Mouse (Mus musculus): ENCODE measurements around the gene Mapk14. TPM values are rescaled to one million over a fixed set of nuclear protein-coding genes. Genes with fewer than 3 reads are reported as not detected.

Mapk14 gene
- 22.0 and 31.1 TPM in 2 replicates for polyA plus RNA-seq (2015; fragmentation: Nextera tagmentation; extraction: Ambion mirVana)

DNA sequence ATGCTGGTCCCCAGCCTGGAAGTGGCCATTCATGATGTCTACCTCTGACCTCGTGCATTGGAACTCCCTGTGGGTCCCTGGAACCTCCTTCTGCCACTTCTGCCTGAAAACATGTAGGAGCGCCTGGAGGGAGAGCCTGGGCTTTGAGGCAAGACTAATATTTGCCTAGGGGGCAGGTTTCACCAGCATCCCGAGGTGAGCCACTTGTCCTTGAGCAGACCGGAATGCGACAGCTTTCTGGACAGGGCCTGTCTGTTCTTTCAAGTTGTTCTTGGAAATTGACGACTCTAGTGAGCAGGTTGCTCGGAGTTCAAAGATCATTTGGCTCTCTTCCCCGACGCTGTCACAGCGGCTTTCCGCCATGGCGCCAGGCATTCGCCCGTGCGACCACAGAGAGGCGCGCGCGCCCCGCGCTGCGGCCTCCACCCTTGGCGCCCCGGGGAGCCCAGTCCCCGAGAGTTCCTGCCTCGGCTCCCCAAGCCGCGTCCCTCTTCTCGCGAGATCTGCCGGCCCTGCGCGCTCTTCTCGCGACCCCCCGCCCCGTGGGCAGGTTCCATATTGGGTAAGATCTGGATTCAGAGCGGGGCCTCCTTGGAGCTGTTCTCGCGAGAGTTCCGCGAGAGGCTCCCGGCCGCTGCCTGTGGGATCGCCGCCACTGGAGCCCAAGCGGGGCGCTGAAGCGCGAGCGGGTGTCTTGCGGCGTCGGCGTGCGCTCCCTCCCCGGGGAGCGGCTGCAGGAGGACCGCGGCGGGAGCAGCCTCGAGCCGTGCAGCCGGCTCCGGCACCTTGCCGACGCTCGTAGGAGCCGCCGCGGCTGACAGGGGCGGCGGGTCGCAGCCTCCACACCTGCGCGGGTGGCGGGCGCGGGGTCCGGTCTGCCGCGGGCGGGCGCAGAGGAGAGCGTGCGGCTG is at the start of gene Mapk14:
TSS of gene Mapk14 (plus strand) at position 554 of the 911 bp plus-strand sequence.
- under 1% methylated on average over 79 of the region's 86 CpGs for WGBS
- H3K9me3 ChIP-seq (replicated peaks), result no peaks in the 10 kb centered on the region
- 0 out of 2 replicates have a peak, but pooled peaks cover 8% of the 10 kb centered on the region for H3K27me3 ChIP-seq
- peak within 1 kb of the TSS; percentile 96 for H3K4me3 ChIP-seq
- peak within 1 kb of the TSS; percentile 75 for H3K4me2 ChIP-seq
- peak within 1 kb of the TSS; percentile 98 for H3K9ac ChIP-seq
- ATAC-seq (replicated peaks; ENCODE audit: insufficient number of reproducible peaks, insufficient read depth, low FRiP score, low read depth), result peak; percentile 89
- no peaks in the 10 kb centered on the region for H3K36me3 ChIP-seq
- peaks cover 30% of the 10 kb centered on the region for H3K4me1 ChIP-seq (replicated peaks)
- peak within 1 kb of the TSS; percentile 98 for H3K27ac ChIP-seq

DNA sequence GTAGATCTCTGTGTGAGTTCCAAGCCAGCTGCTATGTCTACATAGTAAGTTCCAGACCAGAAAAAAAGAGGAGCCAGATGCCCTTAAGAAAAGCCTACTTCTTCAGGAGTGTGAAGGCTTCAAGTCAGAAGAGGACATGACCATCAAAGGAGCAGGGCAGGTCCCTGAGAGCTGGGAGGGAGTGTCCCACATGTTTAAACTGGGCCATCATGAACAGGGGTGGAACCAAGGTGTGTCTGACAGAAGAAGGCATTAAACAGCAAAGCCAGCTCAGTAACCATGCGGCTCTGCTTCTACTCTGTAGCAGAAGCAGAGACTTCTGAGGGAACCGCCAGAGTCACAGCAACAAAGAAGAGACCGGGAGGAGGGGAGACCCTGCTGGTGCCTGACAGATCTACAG is 47.4 kb upstream of the Mapk14 start:
- no peak overlapping the region for H3K4me2 ChIP-seq
- H3K4me1 ChIP-seq (replicated peaks), result no peaks in the 10 kb centered on the region
- H3K27me3 ChIP-seq, result peaks cover 3% of the 10 kb centered on the region; the same call in 1 of the 2 replicates
- H3K9me3 ChIP-seq (replicated peaks), result no peaks in the 10 kb centered on the region
- H3K4me3 ChIP-seq, result no peak overlapping the region
- H3K9ac ChIP-seq, result no peak overlapping the region
- no peaks in the 10 kb centered on the region for H3K36me3 ChIP-seq
- ATAC-seq (replicated peaks; ENCODE audit: insufficient number of reproducible peaks, insufficient read depth, low FRiP score, low read depth), result no peak
- H3K27ac ChIP-seq, result no peak overlapping the region
- WGBS, result 31% methylated on average over 3 of the region's 3 CpGs

DNA sequence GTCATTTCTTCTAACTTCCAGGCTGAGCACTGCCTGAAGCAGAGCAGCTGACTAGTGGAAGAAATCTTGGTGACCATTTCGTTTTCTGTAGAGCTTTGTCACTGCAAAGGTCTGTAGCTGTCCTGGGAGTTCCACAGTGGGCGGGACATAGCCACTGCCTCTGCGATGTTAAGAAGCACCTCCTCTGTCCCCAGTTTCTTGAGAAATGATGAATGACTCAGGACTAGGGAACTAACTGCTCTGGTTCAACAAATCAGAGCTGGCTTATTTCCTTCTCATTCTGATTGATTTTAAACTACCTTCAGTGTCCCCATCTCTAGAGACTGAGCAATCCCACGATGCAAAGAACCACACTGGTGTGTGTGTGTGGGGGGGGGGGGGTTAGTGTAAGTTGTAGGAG is 47.0 kb upstream of the Mapk14 start:
- H3K27ac ChIP-seq, result no peak overlapping the region
- no peak overlapping the region for H3K4me2 ChIP-seq
- 47% methylated on average over 4 of the region's 4 CpGs for WGBS
- H3K9me3 ChIP-seq (replicated peaks), result no peaks in the 10 kb centered on the region
- no peak for ATAC-seq (replicated peaks; ENCODE audit: insufficient number of reproducible peaks, insufficient read depth, low FRiP score, low read depth)
- H3K4me3 ChIP-seq, result no peak overlapping the region
- H3K36me3 ChIP-seq, result no peaks in the 10 kb centered on the region
- no peak overlapping the region for H3K9ac ChIP-seq
- no peaks in the 10 kb centered on the region for H3K4me1 ChIP-seq (replicated peaks)
- H3K27me3 ChIP-seq, result peaks cover 3% of the 10 kb centered on the region; the same call in 1 of the 2 replicates

DNA sequence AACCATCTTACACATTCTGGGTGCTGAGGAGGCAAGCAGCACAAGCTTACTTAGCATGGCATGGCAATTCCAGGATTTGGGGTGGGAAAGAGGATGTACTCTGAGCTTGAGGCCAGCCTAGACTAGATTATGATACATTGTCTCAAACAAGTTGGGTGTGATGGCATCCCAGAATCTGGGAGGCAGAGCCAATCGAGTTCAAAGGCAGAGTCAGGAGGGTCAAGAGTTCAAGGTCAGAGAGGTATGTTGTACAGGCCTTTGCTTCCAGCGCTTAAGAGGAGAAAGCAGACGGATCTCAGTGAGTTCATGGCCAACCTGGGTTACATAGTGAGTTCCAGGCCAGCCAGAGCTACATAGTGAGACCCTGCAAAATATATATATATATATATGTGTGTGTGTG is 44.9 kb upstream of the Mapk14 start:
- WGBS, result 50% methylated on average over 3 of the region's 3 CpGs
- Histone ChIP-seq H3K4me2 (no peak overlapping the region), H3K27ac (no peak overlapping the region), H3K4me1 (replicated peaks) (no peaks in the 10 kb centered on the region), H3K4me3 (no peak overlapping the region), H3K9me3 (replicated peaks) (no peaks in the 10 kb centered on the region), H3K27me3 (peaks cover 3% of the 10 kb centered on the region; the same call in 1 of the 2 replicates), H3K9ac (no peak overlapping the region), H3K36me3 (no peaks in the 10 kb centered on the region)
- ATAC-seq (replicated peaks; ENCODE audit: insufficient number of reproducible peaks, insufficient read depth, low FRiP score, low read depth), result no peak

DNA sequence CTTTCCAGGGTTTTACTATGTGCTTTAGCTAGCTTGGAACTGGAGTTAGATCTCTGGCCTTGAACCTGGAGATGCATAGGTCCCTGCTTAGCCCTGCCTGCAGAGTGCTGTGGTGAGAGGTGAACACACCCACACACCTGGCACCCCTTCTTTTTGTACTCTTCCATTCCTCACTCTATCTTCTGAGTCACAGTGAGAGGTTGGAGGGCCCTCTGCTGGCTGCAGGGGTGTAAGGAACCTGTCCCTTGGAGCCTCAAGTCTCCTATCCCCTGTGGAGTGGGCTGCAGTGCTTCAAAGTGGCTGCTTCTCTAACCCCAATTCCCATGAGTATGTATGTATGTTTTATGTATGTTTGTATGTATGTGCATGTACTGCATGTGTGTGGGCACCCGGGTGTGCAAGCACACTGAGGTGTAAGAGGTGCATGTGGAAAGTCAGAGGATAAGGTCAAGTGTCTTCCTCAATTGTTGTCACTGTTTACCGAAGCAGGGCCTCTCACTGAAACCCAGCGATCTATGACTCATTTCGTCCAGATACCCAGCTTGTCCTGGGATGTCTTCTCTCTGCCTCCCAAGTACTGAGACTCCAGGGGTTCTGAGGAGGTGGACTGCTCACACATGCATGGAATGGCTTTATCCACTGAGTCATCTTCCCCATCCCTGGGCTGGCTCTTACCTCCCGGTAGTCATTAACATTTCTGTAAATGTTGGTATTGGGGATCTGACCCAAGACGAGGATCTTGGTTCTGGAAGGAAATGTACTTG is 42.3 kb upstream of the Mapk14 start:
- ATAC-seq (replicated peaks; ENCODE audit: insufficient number of reproducible peaks, insufficient read depth, low FRiP score, low read depth), result no peak
- H3K9ac ChIP-seq, result no peak overlapping the region
- H3K4me2 ChIP-seq, result no peak overlapping the region
- no peaks in the 10 kb centered on the region for H3K4me1 ChIP-seq (replicated peaks)
- H3K27ac ChIP-seq, result no peak overlapping the region
- H3K27me3 ChIP-seq, result no peaks in the 10 kb centered on the region
- 41% methylated on average over 6 of the region's 6 CpGs for WGBS
- H3K4me3 ChIP-seq, result no peak overlapping the region
- no peaks in the 10 kb centered on the region for H3K36me3 ChIP-seq
- no peaks in the 10 kb centered on the region for H3K9me3 ChIP-seq (replicated peaks)

DNA sequence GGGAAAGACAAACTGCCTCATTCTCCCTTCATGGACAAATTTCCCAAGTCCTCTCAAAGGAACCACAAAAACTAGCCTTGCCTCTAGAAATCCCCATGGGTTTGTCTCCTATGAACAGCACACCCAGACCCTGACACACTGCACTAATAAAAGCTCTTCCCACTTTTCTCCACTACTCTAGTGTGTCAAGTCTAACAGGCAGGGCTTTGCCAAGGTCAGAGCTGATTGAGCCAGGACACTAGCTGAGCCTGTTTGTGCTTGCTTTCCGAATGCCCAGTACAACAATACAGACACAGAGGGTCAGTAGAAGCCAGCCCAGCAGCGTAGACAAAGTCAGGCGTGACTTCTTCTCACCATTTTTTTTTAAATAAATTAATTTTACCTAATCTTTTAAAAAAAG is 40.9 kb upstream of the Mapk14 start:
- no peak overlapping the region for H3K4me3 ChIP-seq
- H3K36me3 ChIP-seq, result no peaks in the 10 kb centered on the region
- ATAC-seq (replicated peaks; ENCODE audit: insufficient number of reproducible peaks, insufficient read depth, low FRiP score, low read depth), result peak; percentile 53; the same call in 1 of the 2 replicates
- no peaks in the 10 kb centered on the region for H3K27me3 ChIP-seq
- no peak overlapping the region for H3K4me2 ChIP-seq
- WGBS, result 60% methylated on average over 3 of the region's 3 CpGs
- no peak overlapping the region for H3K9ac ChIP-seq
- H3K4me1 ChIP-seq (replicated peaks), result no peaks in the 10 kb centered on the region
- no peak overlapping the region for H3K27ac ChIP-seq
- H3K9me3 ChIP-seq (replicated peaks), result no peaks in the 10 kb centered on the region

DNA sequence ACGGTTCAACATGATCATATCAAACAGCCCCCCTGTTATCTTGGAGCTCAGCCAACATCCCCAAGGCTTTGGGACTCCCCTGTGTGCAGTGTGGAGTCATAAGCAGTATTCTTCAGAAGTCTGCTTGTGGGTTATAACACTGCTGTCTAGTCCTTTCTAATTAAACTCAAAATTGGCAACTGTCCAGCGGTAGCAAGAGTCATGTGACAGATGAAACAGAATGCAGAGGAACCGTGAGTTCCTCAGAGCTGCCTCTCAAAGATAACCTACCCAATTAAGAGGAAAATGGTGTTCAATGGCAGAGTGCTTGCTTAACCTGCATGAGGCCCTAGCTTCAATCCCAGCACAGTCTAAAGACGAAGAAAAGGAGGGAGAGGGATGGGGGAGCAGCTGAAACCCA is 33.2 kb upstream of the Mapk14 start:
- Histone ChIP-seq H3K4me1 (replicated peaks) (peaks cover 3% of the 10 kb centered on the region; the same call in 1 of the 2 replicates), H3K4me3 (no peak overlapping the region), H3K27me3 (no peaks in the 10 kb centered on the region), H3K27ac (no peak overlapping the region), H3K4me2 (no peak overlapping the region), H3K9me3 (replicated peaks) (no peaks in the 10 kb centered on the region), H3K9ac (no peak overlapping the region), H3K36me3 (no peaks in the 10 kb centered on the region)
- WGBS, result 31% methylated on average over 4 of the region's 4 CpGs
- no peak for ATAC-seq (replicated peaks; ENCODE audit: insufficient number of reproducible peaks, insufficient read depth, low FRiP score, low read depth)

DNA sequence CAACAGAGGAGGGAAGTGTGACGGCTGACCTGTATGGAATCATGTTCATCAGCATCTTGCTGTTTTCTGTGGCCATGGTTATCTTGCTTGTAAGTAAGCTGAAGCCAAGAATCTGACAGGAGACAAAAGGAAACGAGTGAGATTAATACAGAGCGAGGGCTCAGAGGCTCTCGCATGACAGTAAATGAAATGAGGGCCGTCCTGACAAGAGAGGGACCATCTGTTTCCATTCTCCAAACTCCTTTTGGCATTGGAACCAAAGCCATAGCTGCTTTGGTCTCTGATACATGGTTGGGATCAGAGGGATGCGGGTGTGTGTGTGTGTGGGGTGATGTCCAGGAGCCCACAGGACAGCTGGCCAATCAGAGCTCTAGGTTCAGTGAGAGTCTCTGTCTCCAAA is 31.6 kb upstream of the Mapk14 start:
- no peak for ATAC-seq (replicated peaks; ENCODE audit: insufficient number of reproducible peaks, insufficient read depth, low FRiP score, low read depth)
- H3K9me3 ChIP-seq (replicated peaks), result no peaks in the 10 kb centered on the region
- H3K27me3 ChIP-seq, result no peaks in the 10 kb centered on the region
- H3K9ac ChIP-seq, result no peak overlapping the region
- H3K4me2 ChIP-seq, result no peak overlapping the region
- peaks cover 3% of the 10 kb centered on the region; the same call in 1 of the 2 replicates for H3K4me1 ChIP-seq (replicated peaks)
- WGBS, result 50% methylated on average over 6 of the region's 6 CpGs
- no peak overlapping the region for H3K4me3 ChIP-seq
- H3K27ac ChIP-seq, result no peak overlapping the region
- no peaks in the 10 kb centered on the region for H3K36me3 ChIP-seq

DNA sequence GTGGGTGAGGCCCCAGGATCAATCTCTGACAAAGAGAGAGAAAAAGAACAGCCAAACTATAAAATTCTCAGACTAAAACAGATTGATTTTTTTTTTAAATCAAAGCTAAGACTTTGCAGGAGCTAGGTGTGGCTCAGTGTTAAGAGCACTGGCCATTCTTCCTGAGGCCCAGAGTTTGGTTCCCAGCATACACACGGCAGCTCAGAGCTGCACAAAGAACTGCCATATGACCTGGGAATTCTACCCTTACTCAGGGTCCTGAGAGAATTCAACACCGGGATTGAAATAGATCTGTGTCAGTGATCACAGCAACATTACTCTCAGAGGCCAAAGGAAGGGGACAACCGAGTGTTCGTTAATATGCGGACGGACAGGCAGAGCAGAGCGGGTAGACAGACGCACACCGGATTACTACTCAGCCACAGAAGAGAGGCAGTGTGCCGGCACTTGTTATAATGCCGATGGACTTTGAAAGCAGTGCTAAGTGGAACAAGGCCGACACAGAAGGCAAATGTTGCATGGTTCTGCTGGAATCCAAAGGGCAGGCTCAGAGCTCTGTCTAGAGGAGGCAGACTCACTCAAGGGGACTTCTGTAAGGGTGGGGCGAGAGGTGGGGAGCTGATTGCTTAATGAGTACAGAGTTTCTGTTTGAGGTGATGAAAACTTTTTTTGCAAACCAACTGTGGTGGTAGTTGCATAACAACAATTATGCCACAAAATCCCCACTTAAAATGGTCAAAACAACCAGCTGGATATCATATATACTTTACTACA is 8.6 kb upstream of the Mapk14 start:
- Histone ChIP-seq H3K9ac (no peak overlapping the region), H3K36me3 (no peaks in the 10 kb centered on the region), H3K27me3 (no peaks in the 10 kb centered on the region), H3K4me2 (no peak overlapping the region), H3K4me3 (no peak overlapping the region), H3K27ac (no peak overlapping the region), H3K9me3 (replicated peaks) (no peaks in the 10 kb centered on the region), H3K4me1 (replicated peaks) (no peaks in the 10 kb centered on the region)
- WGBS, result 77% methylated on average over 13 of the region's 13 CpGs
- no peak for ATAC-seq (replicated peaks; ENCODE audit: insufficient number of reproducible peaks, insufficient read depth, low FRiP score, low read depth)

DNA sequence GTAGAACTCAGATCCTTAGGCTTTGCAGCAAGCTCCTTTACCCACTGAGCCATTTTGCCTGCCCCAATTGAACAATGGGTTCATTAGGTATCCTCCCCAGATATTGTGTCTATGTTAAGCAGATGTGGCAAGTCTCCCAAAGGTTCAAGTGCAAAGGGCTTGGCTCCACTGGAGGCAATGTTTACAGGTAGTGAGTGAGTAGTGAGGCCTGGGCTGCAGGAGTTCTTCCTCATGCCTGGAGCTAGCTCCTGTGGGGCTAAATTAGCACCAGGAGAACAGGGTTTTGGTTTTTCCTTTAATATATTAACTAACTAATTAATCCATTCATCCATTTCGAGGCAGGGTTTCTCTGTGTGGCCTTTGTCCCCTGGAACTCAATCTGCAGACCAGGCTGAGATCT is 7.5 kb upstream of the Mapk14 start:
- H3K9me3 ChIP-seq (replicated peaks), result no peaks in the 10 kb centered on the region
- H3K27ac ChIP-seq, result no peak overlapping the region
- no peaks in the 10 kb centered on the region for H3K36me3 ChIP-seq
- H3K9ac ChIP-seq, result no peak overlapping the region
- no peak overlapping the region for H3K4me2 ChIP-seq
- 56% methylated on average over 1 of the region's 1 CpGs for WGBS
- no peak overlapping the region for H3K4me3 ChIP-seq
- H3K27me3 ChIP-seq, result 0 out of 2 replicates have a peak, but pooled peaks cover 3% of the 10 kb centered on the region
- H3K4me1 ChIP-seq (replicated peaks), result no peaks in the 10 kb centered on the region
- ATAC-seq (replicated peaks; ENCODE audit: insufficient number of reproducible peaks, insufficient read depth, low FRiP score, low read depth), result no peak

DNA sequence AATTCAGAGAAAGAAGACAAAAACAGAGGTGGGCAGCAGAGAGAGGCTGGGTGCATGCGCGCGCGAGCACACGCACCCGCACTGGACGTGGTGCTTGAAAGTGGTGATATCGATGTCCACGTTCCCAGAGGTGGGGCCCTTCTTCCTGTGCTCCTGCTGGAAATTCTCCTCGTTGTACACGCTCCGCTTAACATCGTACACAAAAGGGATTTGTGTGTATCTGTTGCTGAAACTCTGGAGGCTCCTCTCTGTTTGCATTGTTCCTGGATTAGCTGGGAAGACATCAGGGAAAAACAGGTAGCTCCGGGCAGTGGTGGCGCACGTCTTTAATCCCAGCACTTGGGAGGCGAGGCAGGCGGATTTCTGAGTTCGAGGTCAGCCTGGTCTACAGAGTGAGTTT is 6.5 kb upstream of the Mapk14 start:
- ATAC-seq (replicated peaks; ENCODE audit: insufficient number of reproducible peaks, insufficient read depth, low FRiP score, low read depth), result no peak
- H3K4me1 ChIP-seq (replicated peaks), result peaks cover 5% of the 10 kb centered on the region
- no peaks in the 10 kb centered on the region for H3K9me3 ChIP-seq (replicated peaks)
- H3K9ac ChIP-seq, result no peak overlapping the region
- no peak overlapping the region for H3K4me3 ChIP-seq
- H3K27me3 ChIP-seq, result 0 out of 2 replicates have a peak, but pooled peaks cover 8% of the 10 kb centered on the region
- no peaks in the 10 kb centered on the region for H3K36me3 ChIP-seq
- no peak overlapping the region for H3K27ac ChIP-seq
- WGBS, result 86% methylated on average over 19 of the region's 19 CpGs
- no peak overlapping the region for H3K4me2 ChIP-seq
